Mouse (Mus musculus) T-helper 1 cell (primary cell): ENCODE data around the gene Ms4a2.

Experiments
- in situ Hi-C: fragments of 300-600 bp; cut with MboI, MseI; formaldehyde crosslinking; loops from one replicate; pipeline ENCODE4 v1.15.1; 2025; ENCODE audit warnings: high pct_unique_total_duplicates

The Ms4a2 gene

DNA sequence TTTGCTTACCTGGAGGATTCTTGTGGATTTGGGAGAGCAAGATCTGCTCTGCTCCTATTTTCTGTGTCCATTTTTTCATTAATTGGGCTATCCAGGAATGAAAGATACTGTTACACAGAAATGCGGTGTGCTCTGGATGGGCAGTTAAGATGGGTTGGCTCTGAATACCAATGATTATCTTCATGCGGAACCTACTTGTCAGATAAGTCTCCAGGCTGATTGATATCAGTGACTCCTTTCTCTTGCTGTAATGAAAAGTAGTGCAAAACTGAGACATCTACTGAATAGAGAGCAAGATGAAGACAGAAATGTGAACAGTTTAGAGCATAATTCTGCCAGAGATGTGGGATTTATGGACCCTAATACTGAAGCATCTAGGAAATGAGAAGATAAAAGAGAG, at the start of gene Ms4a2:
Gene Ms4a2 (minus strand): TSS at position 169 of the 400 bp plus-strand sequence.
- in situ Hi-C loops, result no loop called here

DNA sequence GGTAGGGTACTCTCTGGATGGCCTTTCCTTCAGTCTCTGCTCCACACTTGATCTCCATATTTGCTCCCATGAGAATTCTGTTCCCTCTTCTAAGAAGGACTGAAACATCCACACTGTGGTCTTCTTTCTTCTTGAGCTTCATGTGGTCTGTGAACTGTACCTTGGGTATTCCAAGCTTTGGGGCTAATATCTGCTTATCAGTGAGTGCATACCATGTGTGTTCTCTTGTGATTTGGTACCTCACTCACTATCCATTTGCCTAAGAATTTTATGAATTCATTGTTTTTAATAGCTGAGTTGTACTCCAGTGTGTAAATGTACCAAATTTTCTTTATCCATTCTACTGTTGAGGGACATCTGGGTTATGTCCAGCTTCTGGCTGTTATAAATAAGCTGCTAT, 38.0 kb upstream of the Ms4a2 start:
- in situ Hi-C loops, result no loop called here

DNA sequence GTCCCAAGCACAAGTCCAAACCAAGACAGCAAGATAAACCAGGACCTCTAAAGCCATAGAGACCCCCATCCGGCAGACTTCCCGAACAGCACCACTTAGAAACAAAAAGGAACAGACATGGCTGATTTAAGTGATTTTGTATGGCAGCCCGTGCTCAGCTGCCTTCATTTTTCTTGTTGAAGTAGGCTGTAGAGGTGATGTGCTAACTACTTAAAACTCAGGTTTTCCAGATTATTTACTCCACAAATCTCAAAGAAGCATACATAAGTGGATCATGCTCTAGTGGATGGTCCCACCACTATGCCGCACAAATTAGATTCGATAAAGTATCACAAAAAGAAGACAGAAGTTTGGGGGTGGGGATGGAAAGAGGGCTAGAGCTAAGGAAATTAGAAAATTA, 36.9 kb upstream of the Ms4a2 start, which contains the start of gene Oosp2:
Gene Oosp2 (minus strand): TSS at position 101 of the 400 bp plus-strand sequence.
- in situ Hi-C loops, result no loop called here

DNA sequence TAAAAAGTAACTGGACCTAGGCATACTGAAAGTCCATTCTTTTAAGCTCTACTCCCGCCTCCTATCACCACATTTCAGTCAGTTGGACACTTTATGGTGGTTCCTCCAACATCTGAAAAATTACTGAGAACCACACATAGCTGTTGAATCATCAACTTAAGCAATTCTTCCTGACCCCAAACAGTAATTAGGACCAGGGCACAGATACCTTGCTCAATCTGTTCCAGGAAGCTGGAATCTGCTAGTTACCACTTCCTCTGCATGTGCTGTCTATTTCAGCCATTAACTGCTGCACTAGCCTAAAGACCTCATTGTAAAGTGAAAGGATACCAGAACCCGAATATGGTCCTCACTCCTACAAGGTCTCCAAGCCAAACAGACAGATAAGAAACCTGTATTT, 35.6 kb upstream of the Ms4a2 start:
- in situ Hi-C loops, result no loop called here

DNA sequence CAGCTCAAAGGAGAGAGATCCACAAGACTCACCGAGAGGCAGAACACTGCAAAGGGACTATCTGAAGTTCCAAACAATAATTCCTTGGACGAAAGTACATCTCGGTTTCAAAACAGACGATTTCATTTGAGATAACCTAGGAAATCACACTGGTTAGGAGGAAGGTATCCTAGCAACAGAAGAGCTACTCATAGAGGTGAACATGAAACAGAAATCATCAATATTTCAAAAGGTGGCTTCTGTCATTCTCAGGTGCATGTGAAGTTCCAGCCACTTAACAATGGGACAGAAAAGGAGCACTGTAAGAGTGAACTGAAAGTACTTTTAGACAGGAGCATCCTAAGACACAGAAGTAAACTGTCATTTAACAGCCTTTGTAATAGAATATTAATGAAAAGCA, 26.0 kb upstream of the Ms4a2 start:
- in situ Hi-C loops, result no loop called here

DNA sequence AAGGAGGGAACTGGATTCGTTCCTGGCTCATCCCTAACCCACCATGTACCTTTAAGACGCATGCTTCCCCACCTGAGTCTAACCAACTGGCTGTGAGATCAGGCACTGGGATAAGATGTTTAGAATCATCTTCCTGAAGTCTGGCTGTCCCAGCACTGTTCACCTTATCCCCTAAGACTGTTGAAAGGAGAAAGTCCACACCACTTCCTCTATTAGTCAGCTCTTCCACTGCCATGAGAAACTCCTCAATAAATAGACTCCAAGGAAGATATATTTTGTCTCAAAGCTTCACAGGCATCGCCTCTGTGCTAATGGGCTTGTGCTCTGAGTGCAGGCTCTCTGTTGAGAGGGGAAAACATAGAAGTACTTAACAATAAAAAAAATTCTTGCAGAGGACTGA, 22.6 kb upstream of the Ms4a2 start:
- in situ Hi-C loops, result no loop called here

DNA sequence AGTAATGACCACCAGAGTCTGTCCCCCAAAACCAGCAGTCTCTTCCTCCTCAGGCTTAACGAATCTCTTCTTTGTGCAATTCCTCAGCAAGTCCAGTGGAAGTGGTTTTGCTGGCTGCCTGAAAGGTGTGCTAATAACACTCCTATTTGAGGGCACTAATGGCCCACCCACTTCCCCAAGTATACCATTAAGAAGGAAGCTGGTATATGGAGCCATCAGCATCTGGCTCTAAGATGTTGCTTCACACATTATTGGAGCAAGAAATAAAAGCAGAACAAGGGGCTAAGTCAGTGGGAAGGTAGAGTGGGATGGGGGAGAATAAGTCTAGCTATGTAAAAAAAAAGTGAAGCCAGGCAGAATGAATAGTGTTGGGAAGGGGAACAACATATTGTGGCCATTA, 17.2 kb upstream of the Ms4a2 start, which contains the start of gene Ms4a3:
Gene Ms4a3 (minus strand): TSS at position 120 of the 400 bp plus-strand sequence.
- in situ Hi-C loops, result no loop called here

DNA sequence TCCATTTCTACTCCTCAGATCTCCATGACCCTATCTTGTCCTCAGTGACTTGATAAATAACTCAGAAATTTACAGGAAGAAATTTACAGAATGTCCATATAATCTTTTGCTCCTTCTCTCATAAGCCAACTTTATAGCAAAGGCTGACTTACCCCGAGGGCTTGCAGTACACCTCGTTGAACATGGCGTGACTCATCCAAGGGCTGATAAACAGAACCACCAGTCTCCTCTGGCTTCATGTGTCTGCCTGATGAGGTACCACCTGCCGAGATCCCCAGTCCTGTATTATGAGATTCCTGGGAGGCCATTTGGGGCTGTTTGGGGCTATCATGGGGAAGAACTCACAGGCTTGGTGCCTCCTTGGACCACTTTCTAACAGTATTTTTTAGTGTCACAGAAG, 15.5 kb upstream of the Ms4a2 start:
- in situ Hi-C loops, result no loop called here

DNA sequence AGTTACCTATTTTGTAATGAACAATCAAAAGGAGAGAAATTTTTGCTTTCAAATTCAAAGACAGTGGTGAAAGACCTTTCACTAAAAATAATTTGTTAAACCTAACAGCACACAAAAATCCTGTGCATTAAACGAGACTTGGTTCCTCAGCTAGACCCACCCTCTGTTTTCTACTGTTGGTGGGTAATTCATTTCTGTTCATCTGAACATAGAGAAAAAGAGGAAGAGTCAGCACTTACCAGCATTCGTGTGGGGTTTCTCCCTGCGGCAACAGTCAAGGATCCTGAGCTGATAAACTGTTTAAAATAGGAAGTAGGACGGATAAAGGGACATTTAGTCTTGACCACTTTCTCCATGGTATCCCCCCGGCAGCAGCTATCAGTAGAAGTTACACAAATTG, 12.1 kb upstream of the Ms4a2 start:
- in situ Hi-C loops, result no loop called here

DNA sequence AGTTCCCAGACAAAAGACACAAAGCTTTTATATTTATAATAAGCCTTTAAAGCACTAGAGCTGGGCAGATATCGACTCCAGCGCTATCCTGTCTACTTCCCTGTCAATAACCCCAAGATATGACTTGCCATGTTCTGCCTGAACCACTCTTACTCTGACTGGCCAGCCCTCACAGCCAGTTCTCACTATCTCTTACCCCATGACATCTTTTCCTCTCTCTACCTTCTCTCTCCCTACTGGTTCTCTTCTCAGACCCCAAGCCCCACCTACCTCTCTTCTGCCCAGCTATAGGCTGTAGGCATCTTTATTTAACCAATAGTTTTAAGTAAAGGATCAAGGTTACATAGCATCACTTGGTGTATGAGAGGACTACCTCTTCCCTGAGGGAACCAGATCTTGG, 10.8 kb upstream of the Ms4a2 start:
- in situ Hi-C loops, result no loop called here

DNA sequence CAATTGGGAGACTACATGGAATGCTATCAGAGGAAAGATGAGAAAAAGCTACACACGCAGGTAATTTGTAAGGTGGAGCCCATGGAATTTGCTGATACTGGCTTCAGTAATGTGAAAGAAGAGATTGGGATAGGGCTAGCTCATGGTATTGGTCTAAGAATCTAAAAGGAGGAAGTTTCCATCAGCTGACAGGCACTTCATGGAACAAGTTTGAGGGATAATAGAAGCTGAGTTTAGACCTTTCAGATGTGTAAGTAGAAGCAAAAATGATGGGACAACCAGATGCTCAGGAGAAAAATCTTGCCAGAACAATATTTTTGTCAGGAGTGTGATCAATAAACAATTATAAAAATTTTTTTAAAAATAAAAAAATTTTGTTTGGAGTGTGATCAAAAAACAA, 10.2 kb upstream of the Ms4a2 start:
- in situ Hi-C loops, result no loop called here

DNA sequence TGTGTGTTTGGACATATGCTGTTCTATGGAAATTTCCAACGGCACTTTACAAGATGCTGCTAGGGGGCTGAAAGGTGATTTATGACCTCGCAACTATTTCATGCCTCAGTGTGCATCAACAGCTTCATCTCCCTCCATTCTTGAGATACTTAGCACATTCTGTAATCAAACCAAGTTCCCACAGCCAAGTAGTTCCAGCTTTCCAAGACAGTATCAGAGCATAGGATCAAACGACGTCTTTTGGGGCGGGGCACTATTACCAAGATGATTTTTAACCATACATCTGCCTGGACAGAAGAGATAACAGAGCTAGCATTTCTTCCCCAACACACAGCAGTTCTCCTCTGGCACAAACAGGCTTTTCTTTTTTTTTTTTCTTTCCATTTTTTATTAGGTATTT, 1.7 kb upstream of the Ms4a2 start:
- in situ Hi-C loops, result no loop called here

DNA sequence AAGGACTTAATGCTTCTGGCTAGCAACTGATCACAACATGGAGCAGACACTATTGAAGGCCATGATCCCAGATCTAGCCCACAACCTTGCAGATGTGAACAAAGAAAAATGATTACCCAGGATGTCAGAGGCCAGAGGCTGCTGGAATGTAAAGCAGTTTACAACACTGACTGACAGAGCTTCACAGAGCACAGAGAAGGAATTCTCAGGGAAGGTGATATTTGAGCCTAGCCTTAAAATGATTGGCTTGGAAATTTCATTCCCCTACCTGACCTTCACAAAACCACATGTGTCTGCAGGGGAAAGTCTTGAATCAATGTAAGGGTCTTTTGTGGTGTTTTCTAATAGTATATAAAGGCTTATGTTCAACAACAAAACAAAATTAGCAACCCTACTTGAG, 1.3 kb upstream of the Ms4a2 start:
- in situ Hi-C loops, result no loop called here

DNA sequence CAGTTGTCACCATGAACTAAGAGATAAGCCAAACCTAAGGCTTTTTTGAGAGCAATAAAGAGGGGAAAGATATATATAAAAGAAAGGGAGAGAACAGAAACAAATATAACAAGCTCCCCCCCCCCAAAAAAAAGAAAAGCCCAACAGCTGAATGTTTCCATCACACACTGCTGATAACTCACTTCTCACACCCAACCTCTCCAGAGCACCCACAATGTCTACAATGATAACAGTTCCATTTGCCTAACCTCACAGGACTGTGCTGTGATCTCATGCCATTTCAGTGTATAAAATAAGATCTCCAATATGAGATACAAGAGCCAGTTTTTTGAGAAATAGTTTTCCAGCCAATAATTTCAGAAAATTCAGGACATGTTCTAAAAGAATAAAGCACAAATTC, 5.5 kb downstream of the Ms4a2 start:
- in situ Hi-C loops, result no loop called here

DNA sequence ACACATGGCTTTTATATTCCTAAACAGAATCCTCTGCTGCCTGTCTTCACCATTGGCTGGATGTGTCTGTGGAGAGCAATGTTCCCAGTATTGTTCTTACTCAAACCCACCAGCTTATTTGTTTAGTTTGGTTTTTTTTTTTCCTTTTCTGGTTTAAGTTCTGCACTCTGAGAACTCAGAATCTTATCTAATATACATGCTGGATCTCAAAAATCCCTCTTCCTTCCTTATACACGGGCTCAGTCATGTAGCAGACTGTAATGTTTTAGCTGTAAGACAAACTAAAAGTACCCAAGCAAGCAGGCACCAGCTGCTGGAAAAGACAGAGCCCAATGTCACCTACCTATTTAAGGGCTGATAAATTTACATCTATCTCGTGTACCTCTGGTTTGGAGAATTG, 8.7 kb downstream of the Ms4a2 start:
- in situ Hi-C loops, result no loop called here

DNA sequence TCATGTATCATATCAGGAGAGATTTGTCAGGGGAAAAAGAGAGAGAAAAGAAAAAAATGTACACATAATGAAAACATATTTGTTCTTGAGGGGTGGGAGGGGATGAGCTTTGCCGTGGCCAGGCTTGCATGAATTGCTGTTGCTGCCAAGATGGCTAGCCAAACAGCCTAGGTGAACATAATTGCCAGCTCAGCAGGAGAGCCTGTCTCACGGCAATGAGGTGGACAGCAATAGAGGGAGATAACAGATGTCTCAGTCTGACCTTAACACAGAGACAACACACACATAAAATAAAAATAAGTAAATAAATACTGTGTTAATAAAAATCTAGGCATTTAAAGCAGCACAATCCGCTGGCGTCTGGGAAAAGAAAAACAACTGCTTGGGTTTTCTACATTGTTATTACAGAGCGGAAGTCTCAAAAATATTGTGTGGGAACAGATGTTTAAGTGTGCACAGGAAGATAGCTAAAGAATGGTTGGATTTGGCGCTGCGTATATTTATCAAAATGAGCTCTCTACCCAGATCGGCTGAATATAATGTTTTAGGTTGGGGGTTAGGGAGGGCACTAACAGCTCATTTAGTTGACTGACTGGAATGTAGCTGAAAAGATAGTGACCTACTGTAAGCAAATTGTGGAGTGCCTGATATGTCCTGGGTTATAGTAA, 9.6 kb downstream of the Ms4a2 start:
- in situ Hi-C loops, result no loop called here

DNA sequence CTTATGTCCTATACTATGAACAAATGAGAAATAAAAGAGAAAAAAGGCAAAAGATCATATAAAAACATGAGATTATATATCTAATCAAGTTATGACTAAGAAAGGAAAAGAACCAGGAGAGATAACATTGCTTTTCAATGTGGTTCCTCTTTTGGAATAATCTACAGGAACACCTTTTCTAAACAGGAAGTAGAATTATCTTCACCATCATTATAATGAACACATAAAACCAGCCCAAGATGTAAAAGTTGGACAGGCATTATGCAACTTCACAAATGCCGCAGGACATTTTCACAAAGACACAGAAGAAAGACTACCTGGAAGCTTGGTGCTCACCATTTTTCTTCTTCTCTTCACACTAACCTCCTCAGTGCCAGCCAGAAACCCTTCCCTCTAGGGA, 10.4 kb downstream of the Ms4a2 start:
- in situ Hi-C loops, result no loop called here

DNA sequence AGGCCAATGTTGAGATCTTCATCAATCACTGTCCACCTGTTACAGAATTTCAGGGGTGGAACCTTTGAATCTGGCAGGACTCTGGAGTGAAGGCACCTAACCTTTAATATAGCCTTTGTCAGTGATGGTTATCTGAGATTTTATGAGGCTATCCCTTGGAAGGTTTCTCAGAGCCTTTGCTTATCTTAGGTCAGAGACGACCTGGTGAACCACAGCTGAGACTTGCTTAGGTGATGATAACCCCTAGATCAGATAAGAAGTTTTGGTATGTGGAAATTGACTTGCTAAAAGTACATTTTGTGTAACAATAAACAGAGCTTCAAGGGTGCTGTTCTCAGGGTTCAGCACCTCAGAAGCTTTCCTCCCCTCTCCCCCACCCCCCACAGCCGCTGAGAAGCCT, 11.2 kb downstream of the Ms4a2 start:
- in situ Hi-C loops, result no loop called here

DNA sequence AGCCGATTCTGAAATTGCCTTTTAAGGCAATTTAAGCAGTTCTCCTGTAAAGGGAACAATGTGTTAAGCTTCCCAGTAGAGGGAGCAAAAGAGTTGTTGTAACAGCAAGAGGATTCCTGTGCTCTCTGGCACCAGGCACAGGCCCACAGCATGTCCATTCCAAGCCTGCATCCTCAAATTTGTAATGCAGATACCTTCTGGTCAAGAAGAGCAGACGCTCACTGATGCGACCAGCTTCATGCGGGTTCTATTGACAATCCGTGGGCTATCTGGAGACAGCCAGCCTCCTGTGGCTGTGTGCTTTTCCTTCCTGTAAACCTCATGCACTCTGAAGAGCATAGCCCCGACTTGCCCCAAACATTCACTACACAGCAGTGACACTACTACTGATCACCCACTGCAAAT, 12.0 kb downstream of the Ms4a2 start:
- in situ Hi-C loops, result no loop called here

DNA sequence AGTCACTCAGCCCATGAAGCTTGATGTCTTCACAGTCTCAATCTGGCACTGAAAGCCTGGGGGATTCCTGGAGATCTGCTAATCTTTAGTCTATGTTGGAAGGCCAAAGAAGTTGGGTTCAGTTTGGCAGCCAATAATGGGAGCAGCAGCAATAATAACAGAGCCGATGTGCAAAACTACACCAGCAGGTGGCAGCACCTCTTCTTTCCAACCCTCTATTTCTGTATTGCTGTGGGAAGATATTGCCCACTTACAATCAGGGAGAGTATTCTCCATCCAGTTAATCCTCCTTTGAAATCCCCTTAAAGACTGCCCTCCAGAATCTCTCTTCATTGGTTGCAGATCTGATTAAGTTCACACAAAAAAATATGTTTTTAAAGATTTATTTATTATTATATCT, 15.3 kb downstream of the Ms4a2 start:
- in situ Hi-C loops, result loop anchor here (5.0 kb wide), 2 partner anchors 159 to 256 kb away; no protein-coding TSS in a partner anchor

DNA sequence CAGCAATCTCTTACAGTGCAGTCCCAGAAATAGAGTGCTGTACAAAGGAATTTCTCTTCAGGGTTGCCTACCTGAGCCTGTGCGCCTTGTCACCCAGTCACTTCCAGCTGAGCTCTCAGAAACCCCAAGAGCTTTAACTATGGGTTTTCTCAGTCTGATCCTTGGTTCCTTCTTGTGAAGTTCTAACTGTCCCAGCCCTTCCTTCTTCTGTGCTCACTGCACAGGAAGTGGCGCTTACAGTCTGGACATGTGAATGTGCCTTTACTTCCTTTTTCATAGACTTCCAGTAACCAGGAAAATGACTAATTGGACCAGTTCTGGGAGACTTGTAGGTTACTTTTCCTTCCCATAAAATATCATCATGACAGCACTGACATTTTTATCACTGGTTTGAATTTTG, 18.9 kb downstream of the Ms4a2 start, which contains the start of gene Ms4a6d:
Gene Ms4a6d (minus strand): TSS at position 247 of the 400 bp plus-strand sequence.
- in situ Hi-C loops, result loop anchor here (5.0 kb wide), 4 partner anchors 87 to 252 kb away; partner anchors contain the start of gene Ms4a6b

DNA sequence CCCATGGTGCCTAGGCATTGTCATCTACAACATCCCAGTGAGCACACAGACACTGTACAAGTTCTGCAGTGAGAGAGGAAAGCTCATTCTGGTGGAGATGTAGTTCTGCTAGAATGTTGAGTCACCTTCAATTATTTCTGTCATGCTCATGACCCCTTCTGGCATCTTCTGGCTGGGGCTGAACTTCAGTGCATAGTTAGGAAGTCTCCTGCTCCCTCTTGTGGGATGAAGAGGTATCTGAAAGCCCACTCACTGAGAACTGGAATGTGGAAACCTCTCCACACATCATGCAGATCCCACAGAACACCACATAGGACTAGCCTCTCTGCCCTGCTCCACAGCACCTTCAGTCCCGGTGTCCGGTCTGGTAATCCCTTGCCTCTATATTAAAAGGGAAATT, 21.5 kb downstream of the Ms4a2 start:
- in situ Hi-C loops, result loop anchor here (5.0 kb wide), 2 partner anchors 85 to 130 kb away; partner anchors contain the start of gene Ms4a6b

DNA sequence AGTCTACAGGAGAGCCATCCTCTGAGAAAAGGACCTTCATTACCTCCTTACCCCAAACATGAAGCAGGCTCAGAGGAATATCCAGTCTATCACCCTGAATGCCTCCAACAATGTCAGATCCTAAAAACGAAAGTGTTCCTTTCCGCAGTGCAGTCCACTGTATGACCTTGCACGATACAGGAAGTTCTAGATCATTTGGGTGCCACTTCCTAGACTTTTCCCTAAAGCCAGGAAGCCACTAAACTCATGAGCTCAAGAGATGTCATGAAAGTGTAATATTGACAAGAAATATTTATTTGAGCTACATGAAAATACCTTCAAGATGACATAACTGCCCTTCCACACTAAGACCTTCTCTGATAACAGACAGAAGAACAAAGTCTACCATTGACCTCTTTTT, 22.2 kb downstream of the Ms4a2 start:
- in situ Hi-C loops, result loop anchor here (5.0 kb wide), 2 partner anchors 84 to 129 kb away; partner anchors contain the start of gene Ms4a6b
